Mouse (Mus musculus): ENCODE measurements around the gene Slc9a3r2. TPM values are rescaled to one million over a fixed set of nuclear protein-coding genes. Genes with fewer than 3 reads are reported as not detected.

Slc9a3r2 gene
- polyA plus RNA-seq, 1 experiment from 2014 or later: 12.5 TPM

DNA sequence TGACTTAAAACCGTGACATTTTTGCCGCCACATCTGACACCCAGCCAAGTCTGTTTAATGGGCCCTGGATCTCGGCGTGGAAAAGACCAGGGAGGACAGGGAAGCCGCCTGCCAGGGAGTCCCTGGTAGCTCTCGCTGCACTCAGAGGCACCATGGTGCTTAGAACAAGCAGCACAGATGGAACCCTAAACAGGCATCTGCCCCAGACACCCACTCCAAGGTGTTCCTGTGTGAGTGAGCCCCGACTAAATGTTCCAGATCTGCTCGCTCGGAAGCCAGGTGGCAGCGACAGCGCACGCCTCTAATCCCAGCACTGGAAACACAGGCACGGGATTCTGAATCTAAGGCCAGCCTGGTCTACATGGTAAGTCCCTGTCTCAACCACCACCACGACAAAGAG is 20.1 kb downstream of the Slc9a3r2 start:
- no peak for DNase-seq
- H3K9ac ChIP-seq (replicated peaks): no peak overlapping the region
- ATAC-seq: no peak
- no peak overlapping the region for H3K4me3 ChIP-seq (ENCODE audit: low read depth, low read length)
- H3K4me2 ChIP-seq (ENCODE audit: low read depth, low read length): no peak overlapping the region
- no peak for TF ChIP-seq CTCF (IDR thresholded peaks at IDR 0.05; ENCODE audit: low read depth)
- no peak for TF ChIP-seq EP300 (IDR thresholded peaks at IDR 0.05; ENCODE audit: low read depth)
- no peak overlapping the region for H3K27ac ChIP-seq (ENCODE audit: low read depth)
- H3K36me3 ChIP-seq (replicated peaks; ENCODE audit: insufficient read depth, low read length): peaks cover 30% of the 10 kb centered on the region
- no peaks in the 10 kb centered on the region for H3K27me3 ChIP-seq (ENCODE audit: insufficient read depth, low read length)
- H3K4me1 ChIP-seq (ENCODE audit: insufficient read depth): peaks cover 12% of the 10 kb centered on the region
- H3K9me3 ChIP-seq (ENCODE audit: low read length): no peaks in the 10 kb centered on the region
- WGBS (ENCODE audit: insufficient replicate concordance): 89% methylated on average over 14 of the region's 14 CpGs

- TF ChIP-seq CTCF (IDR thresholded peaks at IDR 0.05; ENCODE audit: low read depth) (peak; percentile 98), EP300 (IDR thresholded peaks at IDR 0.05; ENCODE audit: low read depth) (no peak)
- ATAC-seq: peak; percentile 50; the same call in 1 of the 2 replicates
Observed at GRCm38 (mm10) chr17:24628646-24629045, 21.5 kb downstream of the Slc9a3r2 start.

GRCm38 (mm10) chr17:24625472-24625871 is 24.7 kb downstream of the Slc9a3r2 start:
- ATAC-seq (no peak), DNase-seq (no peak)
- 87% methylated on average over 8 of the region's 8 CpGs for WGBS (ENCODE audit: insufficient replicate concordance)
- Histone ChIP-seq H3K4me2 (ENCODE audit: low read depth, low read length) (no peak overlapping the region), H3K4me3 (ENCODE audit: low read depth, low read length) (no peak overlapping the region), H3K9ac (replicated peaks) (no peak overlapping the region), H3K9me3 (ENCODE audit: low read length) (no peaks in the 10 kb centered on the region), H3K36me3 (replicated peaks; ENCODE audit: insufficient read depth, low read length) (peaks cover 62% of the 10 kb centered on the region), H3K4me1 (ENCODE audit: insufficient read depth) (no peaks in the 10 kb centered on the region), H3K27ac (ENCODE audit: low read depth) (no peak overlapping the region), H3K27me3 (ENCODE audit: insufficient read depth, low read length) (no peaks in the 10 kb centered on the region)
- TF ChIP-seq CTCF (IDR thresholded peaks at IDR 0.05; ENCODE audit: low read depth) (no peak), EP300 (IDR thresholded peaks at IDR 0.05; ENCODE audit: low read depth) (no peak)

More at GRCm38 (mm10) chr17:24628646-24629045, 21.5 kb downstream of the Slc9a3r2 start:
- peaks cover 12% of the 10 kb centered on the region for H3K4me1 ChIP-seq (ENCODE audit: insufficient read depth)
- WGBS (ENCODE audit: insufficient replicate concordance): 29% methylated on average over 5 of the region's 5 CpGs
- H3K4me2 ChIP-seq (ENCODE audit: low read depth, low read length): no peak overlapping the region
- no peak overlapping the region for H3K27ac ChIP-seq (ENCODE audit: low read depth)
- H3K27me3 ChIP-seq (ENCODE audit: insufficient read depth, low read length): no peaks in the 10 kb centered on the region
- H3K36me3 ChIP-seq (replicated peaks; ENCODE audit: insufficient read depth, low read length): peaks cover 40% of the 10 kb centered on the region
- no peak overlapping the region for H3K9ac ChIP-seq (replicated peaks)
- H3K9me3 ChIP-seq (ENCODE audit: low read length): no peaks in the 10 kb centered on the region
- peak; percentile 88 for DNase-seq
- H3K4me3 ChIP-seq (ENCODE audit: low read depth, low read length): no peak overlapping the region

DNA sequence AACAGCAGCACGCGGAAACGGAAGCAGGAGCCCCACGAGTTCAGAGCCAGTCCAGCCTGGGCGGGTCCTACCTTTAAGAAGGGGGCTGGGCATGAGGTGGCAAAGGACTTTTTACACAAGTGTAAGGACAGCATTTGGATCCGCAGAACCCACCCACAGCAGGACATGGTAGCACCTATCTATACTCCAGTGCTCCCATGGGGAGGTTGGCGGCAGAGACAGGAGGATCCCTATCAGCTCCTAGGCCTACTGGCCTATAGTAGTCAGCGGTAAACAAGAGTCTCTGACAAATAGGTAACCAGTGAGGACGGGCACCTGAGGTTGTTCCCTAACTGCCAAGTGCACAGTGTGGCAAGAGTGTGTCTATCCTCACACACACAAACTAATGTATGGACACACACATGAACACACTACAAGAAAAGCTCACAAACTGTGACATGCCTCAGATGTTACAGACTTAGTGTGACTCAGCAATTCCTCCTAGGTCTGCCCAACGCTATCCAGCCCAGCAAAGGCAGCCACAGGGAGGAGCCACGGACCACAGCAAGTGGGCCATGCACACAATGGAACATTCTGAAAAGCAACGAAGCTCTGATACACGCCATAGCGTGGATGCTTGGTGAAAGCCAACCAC is 32.4 kb downstream of the Slc9a3r2 start:
- WGBS (ENCODE audit: insufficient replicate concordance): 55% methylated on average over 14 of the region's 14 CpGs
- H3K4me1 ChIP-seq (ENCODE audit: insufficient read depth): peaks cover 9% of the 10 kb centered on the region
- ATAC-seq (peak; percentile 93), DNase-seq (peak; percentile 58)
- peaks cover 51% of the 10 kb centered on the region for H3K36me3 ChIP-seq (replicated peaks; ENCODE audit: insufficient read depth, low read length)
- peak overlapping the region; percentile 60 for H3K27ac ChIP-seq (ENCODE audit: low read depth)
- no peak overlapping the region for H3K4me2 ChIP-seq (ENCODE audit: low read depth, low read length)
- H3K27me3 ChIP-seq (ENCODE audit: insufficient read depth, low read length): no peaks in the 10 kb centered on the region
- no peak for TF ChIP-seq EP300 (IDR thresholded peaks at IDR 0.05; ENCODE audit: low read depth)
- TF ChIP-seq CTCF (IDR thresholded peaks at IDR 0.05; ENCODE audit: low read depth): peak; percentile 60
- no peak overlapping the region for H3K9ac ChIP-seq (replicated peaks)
- no peaks in the 10 kb centered on the region for H3K9me3 ChIP-seq (ENCODE audit: low read length)
- H3K4me3 ChIP-seq (ENCODE audit: low read depth, low read length): no peak overlapping the region

DNA sequence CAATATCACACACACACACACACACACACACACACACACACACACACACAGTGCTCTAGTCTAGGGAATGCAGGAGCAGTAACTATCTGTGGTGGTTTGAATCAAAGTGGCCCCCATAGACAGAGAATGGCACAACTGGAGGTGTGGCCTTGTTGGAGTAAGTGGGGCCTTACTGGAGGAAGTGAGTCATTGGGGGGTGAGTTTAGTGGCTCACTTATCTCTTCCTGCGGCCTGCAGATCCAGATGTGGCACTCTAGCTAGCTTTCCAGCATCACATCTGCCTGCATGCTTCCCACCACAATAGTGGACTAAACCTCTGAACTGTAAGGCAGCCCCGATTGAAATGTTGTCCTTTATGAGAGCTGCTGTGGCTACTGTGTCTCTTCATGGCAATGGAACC is 39.4 kb downstream of the Slc9a3r2 start:
- 25% methylated on average over 2 of the region's 2 CpGs for WGBS (ENCODE audit: insufficient replicate concordance)
- Histone ChIP-seq H3K27me3 (ENCODE audit: insufficient read depth, low read length) (no peaks in the 10 kb centered on the region), H3K27ac (ENCODE audit: low read depth) (peak overlapping the region; percentile 34; the same call in 1 of the 2 replicates), H3K4me3 (ENCODE audit: low read depth, low read length) (no peak overlapping the region), H3K4me1 (ENCODE audit: insufficient read depth) (peaks cover 14% of the 10 kb centered on the region), H3K4me2 (ENCODE audit: low read depth, low read length) (no peak overlapping the region), H3K36me3 (replicated peaks; ENCODE audit: insufficient read depth, low read length) (peaks cover 43% of the 10 kb centered on the region), H3K9ac (replicated peaks) (no peak overlapping the region), H3K9me3 (ENCODE audit: low read length) (no peaks in the 10 kb centered on the region)
- no peak for DNase-seq
- ATAC-seq: peak; percentile 60
- peak; percentile 68; the same call in 1 of the 2 replicates for TF ChIP-seq EP300 (IDR thresholded peaks at IDR 0.05; ENCODE audit: low read depth)
- no peak for TF ChIP-seq CTCF (IDR thresholded peaks at IDR 0.05; ENCODE audit: low read depth)

DNA sequence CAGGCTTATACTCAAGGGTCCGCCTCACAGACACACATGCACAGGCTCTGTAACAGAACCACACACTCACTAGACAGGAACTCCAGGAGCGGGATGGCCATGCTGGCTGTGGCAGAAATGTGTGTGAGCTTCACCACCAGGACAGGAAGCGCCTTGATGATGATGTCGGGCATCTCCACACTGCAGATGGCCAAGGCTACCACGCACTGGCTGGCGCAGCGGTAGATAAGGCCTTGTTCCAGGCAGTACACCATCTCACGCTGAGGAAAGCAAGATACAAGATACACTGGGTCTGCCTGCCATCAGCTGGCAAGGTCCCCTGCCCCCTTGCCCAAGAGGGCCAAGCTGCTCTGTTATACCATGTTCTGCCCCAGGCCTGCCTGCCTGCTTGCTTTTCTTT is 41.3 kb downstream of the Slc9a3r2 start:
- 51% methylated on average over 8 of the region's 8 CpGs for WGBS (ENCODE audit: insufficient replicate concordance)
- Histone ChIP-seq H3K36me3 (replicated peaks; ENCODE audit: insufficient read depth, low read length) (peaks cover 38% of the 10 kb centered on the region), H3K4me1 (ENCODE audit: insufficient read depth) (peaks cover 14% of the 10 kb centered on the region), H3K27ac (ENCODE audit: low read depth) (peak overlapping the region; percentile 80), H3K9ac (replicated peaks) (peak overlapping the region; percentile 7; the same call in 1 of the 2 replicates), H3K4me2 (ENCODE audit: low read depth, low read length) (0 out of 2 replicates have a peak overlapping the region, but pooled peaks have one; percentile 44), H3K9me3 (ENCODE audit: low read length) (no peaks in the 10 kb centered on the region), H3K27me3 (ENCODE audit: insufficient read depth, low read length) (no peaks in the 10 kb centered on the region), H3K4me3 (ENCODE audit: low read depth, low read length) (no peak overlapping the region)
- ATAC-seq: peak; percentile 91
- TF ChIP-seq CTCF (IDR thresholded peaks at IDR 0.05; ENCODE audit: low read depth) (no peak), EP300 (IDR thresholded peaks at IDR 0.05; ENCODE audit: low read depth) (peak; percentile 69; the same call in 1 of the 2 replicates)
- DNase-seq: peak; percentile 65
